Mouse (Mus musculus) layer of hippocampus, adult 2 months (tissue): ENCODE data around the gene Cdc42. TPM values are rescaled to one million over a fixed set of nuclear protein-coding genes. Genes with fewer than 3 reads are reported as not detected.
A peak's percentile ranks its signal among the peaks of the same experiment; 100 is the strongest.

Source experiments
- DNase-seq, 2 experiments: peaks; one replicate each; pipeline ENCODE4 v3.0.0; 2022; ENCODE audit warnings: low spot score in 2 of 2
- H3K27ac ChIP-seq: fragments of 200-600 bp; 2 replicates; pipeline ENCODE4 v1.8.1; 2022
- H3K4me3 ChIP-seq: fragments of 200-600 bp; 2 replicates; pipeline ENCODE4 v1.8.1; 2022; ENCODE audit warnings: mild to moderate bottlenecking
- CTCF ChIP-seq: fragments of 200-600 bp; conservative IDR thresholded peaks from 2 replicates; pipeline ENCODE4 v1.8.1; 2022; ENCODE audit warnings: antibody characterized with exemption, mild to moderate bottlenecking, moderate library complexity
- long read RNA-seq, 2 experiments: library from polyadenylated mRNA; stranded (forward); transcript quantifications; one replicate each; pipeline ENCODE4 v2.0.0; 2021; ENCODE audit warnings: borderline mapping rate in 2 of 2
- total RNA-seq, 2 experiments: library from RNA; stranded (reverse); gene quantifications; 2 replicates each; pipeline ENCODE4 v1.2.3; 2021

Gene Cdc42
- 100 to 1,000 TPM; 300 to 303 TPM for total RNA-seq
- long read RNA-seq, experiment 1, transcript Cdc42-202 (6 exons, 2,108 nt): minor isoform, 72 of 221 reads
- long read RNA-seq, experiment 1, transcript Cdc42-201 (6 exons, 1,448 nt): major isoform, 77 of 221 reads
- long read RNA-seq, experiment 1, partial matches to known transcripts: 48 of 221 reads
- long read RNA-seq, experiment 1, other reads (novel, unspliced or antisense): 24 of 221 reads
- long read RNA-seq, experiment 2, transcript Cdc42-202 (6 exons, 2,108 nt): minor isoform, 84 of 333 reads
- long read RNA-seq, experiment 2, transcript Cdc42-201 (6 exons, 1,448 nt): major isoform, 132 of 333 reads
- long read RNA-seq, experiment 2, partial matches to known transcripts: 66 of 333 reads
- long read RNA-seq, experiment 2, other reads (novel, unspliced or antisense): 51 of 333 reads

DNA sequence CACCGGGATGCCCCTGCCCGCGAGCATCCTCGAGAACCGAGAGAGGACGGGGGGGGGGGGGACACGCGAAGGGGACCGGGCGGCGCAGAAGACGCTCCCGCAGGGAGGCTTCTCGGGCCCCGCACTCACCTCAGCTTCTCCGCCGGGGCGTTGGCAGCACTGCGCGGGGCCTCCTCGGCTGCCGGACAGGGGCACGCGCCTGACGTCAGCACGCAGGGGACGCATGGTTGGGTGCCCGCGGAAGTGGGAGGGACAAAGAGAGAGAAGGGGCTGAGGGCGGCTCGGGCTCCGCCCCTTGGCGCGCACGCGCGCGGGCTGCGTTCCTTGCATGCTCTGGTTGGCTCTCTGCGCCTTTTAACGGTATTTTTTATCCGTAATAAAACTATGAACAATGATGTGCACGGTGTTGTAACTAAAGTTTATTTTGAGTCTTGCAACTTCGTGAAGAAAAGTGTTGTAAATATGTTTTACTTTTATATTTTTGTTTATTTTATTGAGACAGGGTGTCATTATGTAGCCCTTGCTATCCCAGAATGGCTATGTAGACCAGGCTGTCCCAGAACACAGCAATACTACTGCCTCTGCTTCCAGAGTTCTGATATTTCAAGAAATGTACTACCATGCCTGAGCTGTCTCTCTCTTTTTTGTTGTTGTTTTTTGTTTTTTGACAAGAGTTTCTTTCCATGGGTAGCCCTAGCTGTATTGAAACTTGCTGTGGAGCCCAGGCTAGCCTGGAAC is at the start of gene Cdc42:
Cdc42 (minus strand) TSS at position 204 of the 738 bp plus-strand sequence.
- peak; percentile 98 to 99 for DNase-seq
- Histone ChIP-seq H3K4me3 (peak within 1 kb of the TSS; percentile 79), H3K27ac (peak within 1 kb of the TSS; percentile 97)
- TF ChIP-seq CTCF: no peak

DNA sequence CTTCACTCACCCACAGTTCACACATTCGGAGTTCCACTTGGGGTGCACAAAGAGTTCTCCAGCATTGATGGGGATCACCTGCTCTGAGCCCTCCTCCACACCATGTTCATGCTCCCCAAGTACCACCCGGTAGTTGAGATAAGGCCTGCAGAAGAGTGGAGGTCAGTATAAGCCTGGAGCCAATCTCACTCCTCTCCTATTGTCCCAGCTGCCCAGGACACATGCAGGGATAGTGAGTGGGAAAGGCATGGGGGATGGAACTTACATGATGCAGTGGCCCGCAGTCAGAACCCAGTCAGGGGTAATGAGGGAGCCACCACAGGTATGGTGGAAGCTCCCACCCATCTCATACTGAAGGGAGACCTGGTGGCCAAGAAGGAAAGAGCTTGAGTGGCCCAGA is 48.1 kb upstream of the Cdc42 start:
- H3K4me3 ChIP-seq: no peak overlapping the region
- no peak overlapping the region for H3K27ac ChIP-seq
- TF ChIP-seq CTCF: no peak
- no peak for DNase-seq

DNA sequence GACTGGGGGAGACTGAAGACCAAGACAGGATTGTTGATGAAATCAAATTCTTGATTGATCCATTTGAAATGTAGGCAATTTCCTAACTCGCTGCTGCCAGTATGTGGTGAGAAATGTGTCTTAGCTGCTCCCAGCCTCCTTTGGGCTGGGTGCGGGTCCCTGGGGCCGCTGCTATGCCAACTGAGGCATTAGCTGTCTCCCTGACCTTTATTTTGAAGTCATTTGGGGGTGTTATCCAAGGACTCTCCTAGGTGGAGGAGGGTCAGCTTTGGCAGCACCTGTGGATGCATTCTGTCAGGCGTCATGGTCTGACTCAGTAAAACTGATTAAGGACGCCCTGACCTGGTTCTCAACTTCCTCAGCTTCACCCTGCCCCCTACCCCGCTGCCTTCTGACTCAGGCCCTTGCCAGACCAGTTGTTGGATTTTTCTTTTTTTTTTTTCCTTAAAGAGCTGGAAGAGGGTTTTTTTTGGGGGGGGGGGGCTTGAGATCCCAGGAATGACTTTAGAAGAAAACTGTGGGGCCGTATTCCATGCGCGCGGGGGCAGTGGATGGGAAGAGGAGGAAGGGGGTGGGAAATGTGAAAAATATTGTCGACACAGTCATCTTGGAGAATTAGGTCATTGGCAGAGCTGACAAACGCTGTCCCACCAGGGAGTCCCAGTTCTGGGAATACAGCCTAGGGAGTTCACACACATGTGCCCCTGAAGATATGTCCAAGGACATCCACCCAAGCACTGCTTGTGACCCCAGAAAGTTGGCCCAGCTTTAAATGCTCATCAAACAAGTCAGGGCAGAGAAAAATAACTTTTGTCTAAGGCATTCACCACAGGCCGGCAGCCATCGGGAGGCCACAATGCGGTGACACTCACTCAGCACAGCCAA is 39.4 kb upstream of the Cdc42 start:
- Histone ChIP-seq H3K27ac (no peak overlapping the region; the same call in 1 of the 2 replicates), H3K4me3 (no peak overlapping the region)
- no peak for DNase-seq
- no peak for TF ChIP-seq CTCF

DNA sequence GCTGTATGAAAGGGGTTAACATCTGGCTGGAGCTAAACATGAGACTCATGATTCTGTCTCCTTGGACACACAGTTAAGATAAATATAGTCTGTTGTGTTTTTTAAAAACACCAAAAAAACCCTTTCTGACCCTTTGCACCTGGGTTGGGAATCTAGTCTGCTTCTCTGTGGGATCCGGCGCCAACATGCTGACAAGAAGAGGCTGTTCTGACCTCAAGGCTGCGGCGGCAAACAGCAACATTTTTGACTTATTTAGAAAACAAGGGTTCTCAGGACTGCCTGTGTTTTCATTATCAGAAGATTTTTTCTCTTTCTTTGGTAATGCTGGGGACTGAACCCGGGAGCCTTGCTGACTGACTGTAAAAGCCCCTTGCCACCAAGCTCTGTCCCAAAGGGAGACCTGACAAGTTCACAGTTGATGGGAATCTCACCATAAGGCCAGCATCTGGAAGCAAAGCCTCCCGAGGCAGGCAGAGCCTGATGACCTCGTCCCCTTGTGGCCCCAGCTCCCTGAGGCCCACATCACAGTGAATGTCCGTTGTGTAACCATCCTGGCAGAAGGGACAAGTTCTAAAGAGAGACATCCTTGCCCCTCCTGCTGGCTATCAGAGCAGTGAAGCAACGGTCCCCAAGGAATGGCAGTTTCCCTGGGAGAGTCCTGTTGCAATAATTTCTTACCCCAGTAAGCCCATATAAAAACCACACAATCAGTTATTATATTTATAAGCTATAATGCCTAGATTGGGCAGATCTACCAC is 36.0 kb upstream of the Cdc42 start:
- no peak for DNase-seq
- no peak overlapping the region for H3K4me3 ChIP-seq
- no peak overlapping the region for H3K27ac ChIP-seq

DNA sequence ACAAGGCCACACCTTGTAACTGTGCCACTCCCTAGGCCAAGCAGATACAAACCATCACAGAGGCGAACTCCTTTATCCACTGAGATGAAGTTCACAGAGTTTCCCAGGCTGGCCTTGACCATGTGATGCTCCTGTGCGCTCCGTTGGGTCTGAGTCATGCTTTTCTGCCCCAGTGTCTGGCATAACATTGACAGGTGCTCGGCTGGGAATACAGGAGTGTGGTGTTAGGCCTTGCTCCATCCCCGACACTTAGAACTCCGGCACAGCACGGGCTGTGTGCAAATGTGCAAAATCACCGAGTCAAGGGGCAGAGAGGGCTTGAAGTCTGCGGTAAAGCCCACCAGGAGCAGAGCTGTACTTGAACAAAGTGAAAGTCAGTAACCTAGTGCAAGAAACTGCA is 35.4 kb upstream of the Cdc42 start:
- no peak overlapping the region for H3K4me3 ChIP-seq
- no peak overlapping the region for H3K27ac ChIP-seq
- DNase-seq: no peak
- TF ChIP-seq CTCF: no peak

More for the DNA sequence above, 36.0 kb upstream of the Cdc42 start:
- no peak for TF ChIP-seq CTCF

DNA sequence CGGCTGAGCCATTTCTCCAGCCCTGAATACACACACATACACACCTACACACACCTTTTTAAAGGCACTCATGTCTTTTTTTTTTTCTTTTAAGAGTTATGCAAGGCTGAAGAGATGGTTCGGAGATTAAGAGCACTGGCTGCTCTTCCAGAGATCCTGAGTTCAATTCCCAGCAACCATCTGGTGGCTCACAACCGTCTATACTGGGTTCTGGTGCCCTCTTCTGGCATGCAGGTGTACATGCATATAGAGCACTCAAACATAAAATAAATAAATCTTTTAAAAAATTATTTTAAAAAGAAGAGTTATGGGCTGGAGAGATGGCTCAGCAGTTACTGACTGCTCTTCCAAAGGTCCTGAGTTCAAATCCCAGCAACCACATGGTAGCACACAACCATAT is 33.8 kb upstream of the Cdc42 start:
- peak; percentile 56 for TF ChIP-seq CTCF
- no peak overlapping the region for H3K27ac ChIP-seq
- no peak overlapping the region for H3K4me3 ChIP-seq
- no peak for DNase-seq

DNA sequence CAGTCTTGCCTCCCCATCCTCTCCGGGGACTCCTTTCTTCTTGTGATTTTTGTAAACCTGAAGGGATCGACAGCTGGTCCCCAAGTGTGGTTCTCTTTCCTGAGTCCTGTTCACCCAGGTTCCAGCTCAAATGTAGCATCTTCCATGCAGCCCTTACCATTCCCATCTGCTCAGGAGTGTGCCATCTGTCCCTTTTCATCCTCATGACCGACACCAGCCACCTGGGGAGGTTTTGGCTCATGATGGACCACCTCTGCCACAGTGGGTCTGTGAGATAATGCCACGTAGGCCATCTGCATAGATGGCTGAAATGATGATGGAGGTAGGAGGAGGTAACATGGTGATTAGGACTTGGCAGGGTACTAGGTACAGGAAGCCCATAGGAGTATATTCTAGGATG is 32.7 kb upstream of the Cdc42 start:
- Histone ChIP-seq H3K4me3 (no peak overlapping the region), H3K27ac (no peak overlapping the region)
- no peak for TF ChIP-seq CTCF
- DNase-seq: no peak

DNA sequence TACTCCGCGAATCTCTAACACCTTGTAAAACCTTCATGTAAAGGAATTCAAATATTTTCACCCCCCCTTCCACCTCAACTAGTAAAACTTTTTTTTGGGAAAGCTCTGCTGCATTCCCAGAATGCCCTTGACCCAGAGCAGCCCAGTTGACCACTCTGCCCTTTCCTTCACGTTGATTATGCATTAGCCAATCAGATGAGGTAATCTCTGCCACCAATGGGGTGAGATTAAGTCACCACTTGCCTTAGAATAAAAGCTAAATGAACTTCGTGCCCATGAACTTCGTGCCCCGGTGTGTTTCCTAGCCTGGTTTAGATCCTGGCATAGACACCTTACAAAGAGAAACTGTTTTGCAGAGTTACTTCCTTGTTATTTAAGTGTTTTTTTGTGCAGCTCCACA is 31.5 kb upstream of the Cdc42 start:
- no peak for TF ChIP-seq CTCF
- peak overlapping the region; percentile 66 for H3K4me3 ChIP-seq
- DNase-seq: no peak
- H3K27ac ChIP-seq: peak overlapping the region; percentile 98

DNA sequence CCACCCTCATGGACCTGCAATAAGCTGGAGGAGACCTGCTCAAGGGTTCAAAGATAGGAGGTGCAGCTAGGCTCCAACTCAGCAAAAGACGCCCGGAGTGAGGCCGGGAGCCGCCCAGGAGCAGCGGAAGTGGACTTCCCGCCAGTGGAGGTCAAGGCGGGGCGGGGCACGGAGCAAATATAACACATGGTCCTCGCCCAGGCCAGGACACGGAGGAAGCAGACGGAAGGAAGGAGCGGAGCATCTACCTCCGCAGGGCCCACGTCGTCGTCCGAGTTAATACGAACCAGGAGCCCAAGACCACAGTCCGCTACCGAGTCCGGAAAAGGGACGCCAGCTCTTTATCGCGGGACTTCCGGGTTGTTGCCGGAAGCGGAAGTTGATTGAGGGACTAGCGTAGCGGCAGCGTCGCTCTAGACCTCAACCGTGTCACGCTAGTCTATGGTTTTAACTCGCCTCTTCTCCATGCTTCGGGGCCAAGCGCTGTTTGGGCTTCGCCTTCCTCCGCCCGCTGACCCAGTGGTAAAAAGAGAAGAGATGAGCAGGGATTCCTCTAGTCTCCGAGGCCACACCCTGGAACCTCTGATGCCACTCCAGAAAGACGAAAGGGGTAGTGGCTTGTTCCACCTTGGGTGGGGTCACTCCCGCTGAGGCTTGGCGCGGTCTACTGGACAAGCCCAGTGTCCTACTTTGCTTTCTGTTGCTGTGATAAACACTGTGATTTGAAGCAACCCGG is 30.7 kb upstream of the Cdc42 start:
- no peak for TF ChIP-seq CTCF
- DNase-seq: peak; percentile 78 to 87
- Histone ChIP-seq H3K4me3 (peak overlapping the region; percentile 66), H3K27ac (peak overlapping the region; percentile 98)

DNA sequence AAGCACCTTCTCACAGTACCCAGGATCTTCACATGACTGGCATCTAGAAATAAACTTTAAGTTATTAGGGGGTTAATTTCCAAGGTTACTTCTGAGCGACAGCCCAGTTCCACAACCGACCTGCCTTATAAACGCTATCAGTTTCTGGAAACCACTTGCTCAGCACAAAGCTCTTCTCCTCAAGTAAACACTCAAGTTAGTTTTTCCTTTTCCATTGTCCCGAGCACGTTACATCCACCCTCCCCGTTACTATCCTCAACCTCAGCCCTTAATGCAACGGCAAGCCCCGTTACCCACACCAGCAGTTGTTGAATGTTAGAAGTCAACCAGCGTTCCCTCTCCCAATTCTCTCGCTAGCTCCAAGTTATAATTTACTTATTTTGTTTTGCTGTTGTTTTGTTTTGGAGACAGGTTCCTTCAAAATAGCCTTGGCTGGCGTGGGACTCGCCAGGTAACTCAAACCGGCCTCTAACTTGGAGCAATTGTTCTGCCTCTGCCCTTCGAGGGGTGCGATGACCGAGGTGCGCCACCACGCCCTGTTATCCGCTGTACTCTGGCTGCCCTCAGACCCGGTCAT is 30.1 kb upstream of the Cdc42 start:
- DNase-seq: no peak
- Histone ChIP-seq H3K27ac (peak overlapping the region; percentile 98), H3K4me3 (peak overlapping the region; percentile 66)
- TF ChIP-seq CTCF: no peak
